Mouse (Mus musculus) liver, embryonic 14.5 days (tissue): ENCODE measurements around the gene Dppa3. TPM values are rescaled to one million over a fixed set of nuclear protein-coding genes. Genes with fewer than 3 reads are reported as not detected.
A peak's percentile ranks its signal among the peaks of the same experiment; 100 is the strongest.

ENCODE experiments used
- ATAC-seq: fragments of 200-750 bp; cut with Nextera tagmentation; 2 replicates; pipeline ENCODE4 v1.8.0; 2017; ENCODE audit warnings: moderate number of reproducible peaks, mild to moderate bottlenecking, moderate library complexity; ENCODE audit not compliant: insufficient read depth
- DNase-seq, 3 experiments: peaks; one replicate each; pipeline ENCODE4 v3.0.0-alpha.2; 2012 to 2013; ENCODE audit warnings: low read depth in 3 of 3, low spot score in 3 of 3
- H3K27ac ChIP-seq: fragments of 300-500 bp; sonication (generic); 2 replicates; pipeline ENCODE4 v1.5.1; 2014; ENCODE audit warnings: moderate library complexity, mild to moderate bottlenecking, control low read depth, inconsistent platforms
- H3K27me3 ChIP-seq: fragments of 300-500 bp; sonication (generic); 2 replicates; pipeline ENCODE4 v1.6.1; 2014; ENCODE audit warnings: mild to moderate bottlenecking, low read length, moderate library complexity; ENCODE audit not compliant: control insufficient read depth, insufficient read depth
- H3K36me3 ChIP-seq: fragments of 300-500 bp; sonication (generic); replicated peaks from 2 replicates; pipeline ENCODE4 v1.6.1; 2014; ENCODE audit warnings: low read depth; ENCODE audit not compliant: control insufficient read depth, insufficient read depth
- H3K4me1 ChIP-seq, 2 experiments: fragments of 200-500 bp in 1 of 2; fragments of 300-500 bp in 1 of 2; sonication (generic) in 1 of 2; replicated peaks; 2 replicates each; pipeline ENCODE4 v1.6.1; 2012 to 2014; ENCODE audit warnings: antibody characterized with exemption in 1 of 2, inconsistent platforms in 1 of 2, low read length in 1 of 2; ENCODE audit not compliant: control insufficient read depth in 2 of 2, insufficient read depth in 2 of 2
- H3K4me2 ChIP-seq: fragments of 300-500 bp; sonication (generic); 2 replicates; pipeline ENCODE4 v1.6.1; 2014; ENCODE audit warnings: low read depth, mild to moderate bottlenecking, control low read depth, moderate library complexity
- H3K4me3 ChIP-seq, 2 experiments: fragments of 200-500 bp in 1 of 2; fragments of 300-500 bp in 1 of 2; sonication (generic) in 1 of 2; 2 replicates each; pipeline ENCODE4 v1.5.1; 2012 to 2014; ENCODE audit warnings: low read depth in 2 of 2, low read length in 2 of 2, mild to moderate bottlenecking in 2 of 2, control low read depth in 1 of 2, inconsistent platforms in 1 of 2, moderate library complexity in 1 of 2; ENCODE audit not compliant: insufficient read depth in 1 of 2
- H3K9ac ChIP-seq: fragments of 300-500 bp; sonication (generic); replicated peaks from 2 replicates; pipeline ENCODE4 v1.6.1; 2014; ENCODE audit warnings: mild to moderate bottlenecking, control low read depth, moderate library complexity
- H3K9me3 ChIP-seq: fragments of 300-500 bp; sonication (generic); 2 replicates; pipeline ENCODE4 v1.6.1; 2016; ENCODE audit warnings: low read length, mixed read lengths; ENCODE audit not compliant: control insufficient read depth
- CTCF ChIP-seq: IDR thresholded peaks from 2 replicates; pipeline ENCODE4 v1.5.1; 2016; ENCODE audit warnings: antibody characterized with exemption, low read depth, control low read depth
- EP300 ChIP-seq: IDR thresholded peaks from 2 replicates; pipeline ENCODE4 v1.6.1; 2016; ENCODE audit warnings: antibody characterized with exemption, low read depth
- WGBS: fragments of 180-500 bp; shearing (Covaris S2); extraction: QIAGEN DNeasy Blood & Tissue Kit; methylation state at CpG from one replicate; pipeline ENCODE4 v1.1.7; 2014; ENCODE audit not compliant: insufficient replicate concordance; 5-methylcytosine and 5-hydroxymethylcytosine counted together
- polyA plus RNA-seq, 2 experiments: library from polyadenylated mRNA; depleted of rRNA in 1 of 2; stranded (reverse) in 1 of 2; unstranded in 1 of 2; fragments of >200 nt; fragmentation: Nextera tagmentation in 1 of 2; extraction: Ambion mirVana in 1 of 2; gene quantifications; 2 replicates each; pipeline versions ENCODE4 v1.2.1 to v1.2.3; 2012 to 2014

Gene Dppa3
- polyA plus RNA-seq, 2 experiments: not detected

- 16% methylated on average over 9 of the region's 9 CpGs for WGBS
- TF ChIP-seq EP300 (no peak), CTCF (no peak)
- peak overlapping the region in 1 of 2 experiments; percentile 6; a peak in 1 of 4 replicates for H3K4me3 ChIP-seq
- ATAC-seq (peak; percentile 58; the same call in 1 of the 2 replicates), DNase-seq (no peak)
- H3K27ac ChIP-seq: no peak overlapping the region
- H3K4me1 ChIP-seq: peaks cover 0 to 7% of the 10 kb centered on the region in 2 experiments; a peak in 2 of 4 replicates
- no peaks in the 10 kb centered on the region for H3K27me3 ChIP-seq
- no peaks in the 10 kb centered on the region for H3K9me3 ChIP-seq
- H3K9ac ChIP-seq: peak overlapping the region; percentile 43
- H3K36me3 ChIP-seq: no peaks in the 10 kb centered on the region
- peak overlapping the region; percentile 50 for H3K4me2 ChIP-seq
Observed at GRCm38 (mm10) chr6:122609377-122609728, 16.9 kb upstream of the Dppa3 start.

GRCm38 (mm10) chr6:122609771-122610170, 16.4 kb upstream of the Dppa3 start, which contains the start of gene Gdf3:
Gdf3 (minus strand) TSS chr6:122610087.
- H3K4me3 ChIP-seq: peak within 1 kb of the TSS in 1 of 2 experiments; percentile 10; a peak in 1 of 4 replicates
- H3K27ac ChIP-seq: no peak within 1 kb of the TSS
- 18% methylated on average over 14 of the region's 14 CpGs for WGBS
- no peaks in the 10 kb centered on the region for H3K36me3 ChIP-seq
- H3K9me3 ChIP-seq: no peaks in the 10 kb centered on the region
- peak within 1 kb of the TSS; percentile 43 for H3K9ac ChIP-seq
- H3K27me3 ChIP-seq: no peaks in the 10 kb centered on the region
- DNase-seq (no peak), ATAC-seq (peak; percentile 74; the same call in 1 of the 2 replicates)
- H3K4me2 ChIP-seq: peak within 1 kb of the TSS; percentile 50
- peaks cover 0 to 7% of the 10 kb centered on the region in 2 experiments; a peak in 2 of 4 replicates for H3K4me1 ChIP-seq
- TF ChIP-seq EP300: no peak
- TF ChIP-seq CTCF: no peak

DNA sequence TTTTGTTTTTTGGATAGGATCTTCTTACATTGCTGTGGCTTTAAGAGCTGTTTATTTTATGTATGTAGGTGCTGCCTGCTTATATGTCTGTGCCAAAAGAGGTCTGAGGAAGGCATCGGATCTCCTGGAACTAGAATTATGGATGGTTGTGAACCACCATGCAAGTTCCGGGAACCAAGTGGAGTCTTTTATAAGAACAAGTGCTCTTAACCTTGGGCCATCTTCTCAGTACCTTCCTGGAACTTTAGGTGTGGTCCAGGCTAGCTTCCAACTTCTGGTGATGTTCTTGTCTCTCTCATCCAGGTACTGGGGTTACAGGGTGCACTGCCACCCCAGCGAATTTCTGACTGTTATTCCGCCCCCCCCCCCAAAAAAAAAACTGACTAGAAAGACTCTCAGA, 13.8 kb upstream of the Dppa3 start:
- Histone ChIP-seq H3K27ac (no peak overlapping the region), H3K4me3 (no peak overlapping the region), H3K9ac (no peak overlapping the region), H3K27me3 (no peaks in the 10 kb centered on the region), H3K4me1 (peaks cover 0 to 7% of the 10 kb centered on the region in 2 experiments; a peak in 2 of 4 replicates), H3K36me3 (no peaks in the 10 kb centered on the region), H3K4me2 (no peak overlapping the region), H3K9me3 (no peaks in the 10 kb centered on the region)
- no peak for DNase-seq
- WGBS: 49% methylated on average over 4 of the region's 4 CpGs
- no peak for ATAC-seq
- TF ChIP-seq CTCF (no peak), EP300 (no peak)

GRCm38 (mm10) chr6:122614047-122614446, 12.2 kb upstream of the Dppa3 start:
- TF ChIP-seq CTCF: peak; percentile 69
- TF ChIP-seq EP300: no peak
- Histone ChIP-seq H3K9me3 (no peaks in the 10 kb centered on the region), H3K36me3 (no peaks in the 10 kb centered on the region), H3K4me3 (no peak overlapping the region), H3K4me2 (no peak overlapping the region), H3K4me1 (peaks cover 0 to 5% of the 10 kb centered on the region in 2 experiments; a peak in 2 of 4 replicates), H3K27me3 (no peaks in the 10 kb centered on the region), H3K9ac (no peak overlapping the region), H3K27ac (no peak overlapping the region)
- ATAC-seq (no peak), DNase-seq (no peak)
- WGBS: 37% methylated on average over 2 of the region's 2 CpGs

DNA sequence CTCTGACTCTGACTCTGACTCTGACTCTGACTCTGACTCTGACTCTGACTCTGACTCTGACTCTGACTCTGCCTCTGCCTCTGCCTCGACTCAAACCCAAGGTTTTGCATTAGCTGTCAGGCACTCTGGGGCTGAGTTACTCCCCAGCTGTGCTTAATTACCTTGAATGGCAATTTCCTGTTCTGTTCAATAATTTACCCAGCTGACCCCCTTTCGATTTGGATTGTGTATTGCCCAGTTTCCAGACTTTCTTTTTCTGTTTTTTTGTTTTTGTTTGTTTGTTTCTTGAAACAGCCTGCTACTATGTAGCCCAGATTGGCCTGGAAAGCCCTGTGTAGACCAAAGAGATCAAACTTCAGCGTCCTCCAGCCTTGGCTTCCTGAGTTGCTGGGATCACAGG, 10.2 kb upstream of the Dppa3 start:
- TF ChIP-seq EP300: no peak
- TF ChIP-seq CTCF: no peak

More for the DNA sequence above, 10.2 kb upstream of the Dppa3 start:
- DNase-seq (no peak), ATAC-seq (no peak)
- Histone ChIP-seq H3K4me1 (no peaks in the 10 kb centered on the region), H3K36me3 (no peaks in the 10 kb centered on the region), H3K4me3 (no peak overlapping the region), H3K27me3 (no peaks in the 10 kb centered on the region), H3K9me3 (no peaks in the 10 kb centered on the region), H3K27ac (no peak overlapping the region), H3K9ac (no peak overlapping the region), H3K4me2 (no peak overlapping the region)
- WGBS: 39% methylated on average over 3 of the region's 3 CpGs
